Mouse (Mus musculus): ENCODE data around the gene Ppp2r1b.

DNA sequence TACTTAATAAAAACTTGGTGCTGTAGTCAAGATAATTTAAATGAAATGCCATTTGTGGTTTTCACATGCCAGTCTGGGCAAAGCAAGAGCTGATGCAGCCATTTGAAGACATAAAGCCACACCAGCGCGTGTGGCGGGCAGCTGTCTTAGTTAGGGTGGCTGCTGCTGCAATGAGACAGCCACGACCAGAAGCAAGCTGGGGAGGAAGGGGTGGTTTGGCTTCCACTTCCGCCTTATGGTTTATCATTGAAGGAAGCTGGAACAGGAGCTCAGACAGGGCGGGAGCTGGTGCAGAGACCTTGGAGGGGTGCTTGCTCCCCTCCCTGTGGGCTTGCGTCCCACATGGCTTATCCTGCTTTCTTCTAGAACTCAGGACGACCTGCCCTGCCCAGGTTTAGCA lies 20.7 kb downstream of the Ppp2r1b start:
- no peak for TF ChIP-seq CTCF (IDR thresholded peaks at IDR 0.05; ENCODE audit: borderline replicate concordance, control insufficient read depth, extremely low read depth, insufficient read depth, low read length, poor library complexity)
- no peak for TF ChIP-seq POLR2A (IDR thresholded peaks at IDR 0.05; ENCODE audit: control insufficient read depth, extremely low read depth, insufficient read depth, low read length, poor library complexity)

Measured in thymus, adult 2 months (tissue).